Mouse (Mus musculus): Measurements from ENCODE around the gene Gm5089.

Gene Gm5089

GRCm38 (mm10) chr14:122450496-122451382 lies at the start of gene Gm5089:
Gene Gm5089 (minus strand): TSS chr14:122451115.
- no peak for TF ChIP-seq GATA4 (IDR thresholded peaks at IDR 0.05; ENCODE audit: insufficient replicate concordance, low read length)

GRCm38 (mm10) chr14:122492015-122492414 lies 41.1 kb upstream of the Gm5089 start:
- no peak for TF ChIP-seq GATA4 (IDR thresholded peaks at IDR 0.05; ENCODE audit: insufficient replicate concordance, low read length)

GRCm38 (mm10) chr14:122491521-122491920 lies 40.6 kb upstream of the Gm5089 start:
- no peak for TF ChIP-seq GATA4 (IDR thresholded peaks at IDR 0.05; ENCODE audit: insufficient replicate concordance, low read length)

GRCm38 (mm10) chr14:122490441-122491328 lies 39.8 kb upstream of the Gm5089 start, which contains the start of gene Gm10837:
Gene Gm10837 (plus strand): TSS chr14:122490586.
- TF ChIP-seq GATA4 (IDR thresholded peaks at IDR 0.05; ENCODE audit: insufficient replicate concordance, low read length) = no peak

GRCm38 (mm10) chr14:122489686-122490414 lies 38.9 kb upstream of the Gm5089 start:
- TF ChIP-seq GATA4 (IDR thresholded peaks at IDR 0.05; ENCODE audit: insufficient replicate concordance, low read length) = no peak

GRCm38 (mm10) chr14:122489041-122489440 lies 38.1 kb upstream of the Gm5089 start:
- no peak for TF ChIP-seq GATA4 (IDR thresholded peaks at IDR 0.05; ENCODE audit: insufficient replicate concordance, low read length)

GRCm38 (mm10) chr14:122487366-122487765 lies 36.5 kb upstream of the Gm5089 start:
- TF ChIP-seq GATA4 (IDR thresholded peaks at IDR 0.05; ENCODE audit: insufficient replicate concordance, low read length) = no peak

GRCm38 (mm10) chr14:122486611-122487010 lies 35.7 kb upstream of the Gm5089 start:
- TF ChIP-seq GATA4 (IDR thresholded peaks at IDR 0.05; ENCODE audit: insufficient replicate concordance, low read length) = no peak

GRCm38 (mm10) chr14:122485635-122486181 lies 34.8 kb upstream of the Gm5089 start:
- no peak for TF ChIP-seq GATA4 (IDR thresholded peaks at IDR 0.05; ENCODE audit: insufficient replicate concordance, low read length)

GRCm38 (mm10) chr14:122484844-122485551 lies 34.1 kb upstream of the Gm5089 start:
- no peak for TF ChIP-seq GATA4 (IDR thresholded peaks at IDR 0.05; ENCODE audit: insufficient replicate concordance, low read length)

- no peak for TF ChIP-seq GATA4 (IDR thresholded peaks at IDR 0.05; ENCODE audit: insufficient replicate concordance, low read length)
Observed at GRCm38 (mm10) chr14:122484458-122484843, 33.5 kb upstream of the Gm5089 start.

- no peak for TF ChIP-seq GATA4 (IDR thresholded peaks at IDR 0.05; ENCODE audit: insufficient replicate concordance, low read length)
Observed at GRCm38 (mm10) chr14:122483556-122484421, 32.9 kb upstream of the Gm5089 start.

GRCm38 (mm10) chr14:122483024-122483385 lies 32.1 kb upstream of the Gm5089 start:
- TF ChIP-seq GATA4 (IDR thresholded peaks at IDR 0.05; ENCODE audit: insufficient replicate concordance, low read length) = no peak
